In the genomic region with DNA sequence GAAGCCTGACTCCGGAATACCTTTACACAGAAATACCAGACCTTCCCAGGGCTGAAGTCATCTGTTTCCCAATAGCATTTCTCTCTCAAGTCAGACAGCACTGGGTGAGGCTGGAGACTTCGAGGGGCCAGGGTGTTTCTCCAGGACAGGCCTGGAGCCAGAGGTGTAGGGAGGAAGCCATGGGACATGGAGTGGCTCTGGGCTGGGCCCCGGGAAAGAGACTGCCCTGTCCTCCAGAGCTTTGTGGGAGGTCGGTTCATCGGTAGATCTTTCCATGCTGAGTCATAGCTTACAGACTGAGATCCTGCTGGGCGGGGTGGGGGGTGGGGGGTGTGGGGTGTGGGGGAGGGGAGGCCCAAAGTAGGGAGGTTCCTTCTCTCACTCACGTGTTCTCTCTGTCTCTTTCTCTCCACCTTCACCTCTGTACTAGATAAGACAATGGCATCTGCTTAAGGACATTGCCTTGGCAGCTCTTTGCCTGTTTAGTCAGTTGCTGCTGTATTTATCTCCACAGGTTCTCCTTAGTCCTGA, we compare ENCODE assay signal across 8 mouse cellular contexts. TPM values are rescaled to one million over a fixed set of nuclear protein-coding genes. Genes with fewer than 3 reads are reported as not detected.
DNase-seq lines count a peak whose midpoint lies in the region; ATAC-seq and TF ChIP-seq lines count a peak whose summit lies in the region.

No protein-coding gene starts in this region.

- no peak for TF ChIP-seq CTCF in G1E (IDR thresholded peaks at IDR 0.05; ENCODE audit: low read depth, low read length)
- TF ChIP-seq CTCF in liver, postnatal 0 days (IDR thresholded peaks at IDR 0.05; ENCODE audit: low read depth), result no peak
- TF ChIP-seq CTCF in cerebellum, adult 2 months (IDR thresholded peaks at IDR 0.05; ENCODE audit: borderline replicate concordance, insufficient read depth, low read depth, low read length), result no peak

- H3K4me3 ChIP-seq in G1E (ENCODE audit: low read depth, low read length), result peak overlapping the region; percentile 51; the same call in 1 of the 2 replicates
- peak overlapping the region; percentile 22; the same call in 1 of the 2 replicates for H3K4me3 ChIP-seq in heart, embryonic 10.5 days
- H3K4me3 ChIP-seq in liver, postnatal 0 days (ENCODE audit: low read depth, low read length), result no peak overlapping the region
- no peak overlapping the region for H3K4me3 ChIP-seq in hindbrain, embryonic 14.5 days (replicated peaks; ENCODE audit: low read length)
- H3K4me3 ChIP-seq in cerebellum, adult 2 months (replicated peaks; ENCODE audit: insufficient read depth, low read depth, low read length), result no peak overlapping the region

- TF ChIP-seq POLR2A in cerebellum, adult 2 months (IDR thresholded peaks at IDR 0.05; ENCODE audit: borderline replicate concordance, insufficient read depth, low read length), result no peak

- WGBS in heart, embryonic 10.5 days, result 12% methylated on average over 7 of the region's 7 CpGs
- 21% methylated on average over 7 of the region's 7 CpGs for WGBS in liver, postnatal 0 days (ENCODE audit: insufficient replicate concordance)
- 20% methylated on average over 7 of the region's 7 CpGs for WGBS in hindbrain, embryonic 14.5 days
- 35% methylated on average over 7 of the region's 7 CpGs for WGBS in cerebellum, adult 2 months

- H3K4me2 ChIP-seq in liver, postnatal 0 days (ENCODE audit: low read depth, low read length), result no peak overlapping the region
- H3K4me2 ChIP-seq in hindbrain, embryonic 14.5 days (replicated peaks), result no peak overlapping the region

- no peaks in the 10 kb centered on the region for H3K36me3 ChIP-seq in G1E (replicated peaks)
- H3K36me3 ChIP-seq in heart, embryonic 10.5 days, result no peaks in the 10 kb centered on the region
- H3K36me3 ChIP-seq in liver, postnatal 0 days (replicated peaks; ENCODE audit: insufficient read depth, low read length), result no peaks in the 10 kb centered on the region
- H3K36me3 ChIP-seq in hindbrain, embryonic 14.5 days (replicated peaks; ENCODE audit: control insufficient read depth, insufficient read depth), result no peaks in the 10 kb centered on the region

- ATAC-seq in G1E (ENCODE audit: extremely low read depth, insufficient number of reproducible peaks, low FRiP score, poor library complexity, severe bottlenecking), result peak; percentile 60
- peak; percentile 55 for ATAC-seq in liver, postnatal 0 days
- no peak for ATAC-seq in hindbrain, embryonic 14.5 days (ENCODE audit: low FRiP score)

- H3K27ac ChIP-seq in heart, embryonic 10.5 days, result peak overlapping the region; percentile 83
- H3K27ac ChIP-seq in liver, postnatal 0 days (ENCODE audit: low read depth), result no peak overlapping the region
- no peak overlapping the region for H3K27ac ChIP-seq in hindbrain, embryonic 14.5 days
- no peak overlapping the region for H3K27ac ChIP-seq in cerebellum, adult 2 months (ENCODE audit: insufficient read depth, low read length)

- peaks cover 24% of the 10 kb centered on the region for H3K4me1 ChIP-seq in G1E (ENCODE audit: insufficient read depth, low read depth, low read length)
- H3K4me1 ChIP-seq in heart, embryonic 10.5 days, result peaks cover 18% of the 10 kb centered on the region
- peaks cover 5% of the 10 kb centered on the region for H3K4me1 ChIP-seq in liver, postnatal 0 days (ENCODE audit: insufficient read depth)
- H3K4me1 ChIP-seq in hindbrain, embryonic 14.5 days (replicated peaks; ENCODE audit: control insufficient read depth, insufficient read depth, low read length), result no peaks in the 10 kb centered on the region
- H3K4me1 ChIP-seq in cerebellum, adult 2 months (ENCODE audit: control insufficient read depth, insufficient read depth, low read length), result no peaks in the 10 kb centered on the region

- TF ChIP-seq EP300 in liver, postnatal 0 days (IDR thresholded peaks at IDR 0.05; ENCODE audit: low read depth), result no peak

- peak; percentile 66 for DNase-seq in 3134 (ENCODE audit: extremely low read depth, insufficient read length, low spot score)
- peak; percentile 32 for DNase-seq in G1E (ENCODE audit: low spot score)
- peak; percentile 85 for DNase-seq in heart, embryonic 10.5 days (ENCODE audit: low spot score)
- DNase-seq in liver, postnatal 0 days, result no peak
- peak; percentile 72 for DNase-seq in yolk sac, embryonic 10.5 days (ENCODE audit: low spot score)
- no peak for DNase-seq in hindbrain, embryonic 14.5 days (ENCODE audit: low spot score)
- no peak for DNase-seq in cerebellum, adult 2 months
- no peak for DNase-seq in layer of hippocampus, postnatal 10 days (ENCODE audit: low spot score in 2 of 2)

- no peaks in the 10 kb centered on the region for H3K9me3 ChIP-seq in G1E (replicated peaks)
- H3K9me3 ChIP-seq in heart, embryonic 10.5 days, result no peaks in the 10 kb centered on the region
- H3K9me3 ChIP-seq in liver, postnatal 0 days (ENCODE audit: low read length), result no peaks in the 10 kb centered on the region
- no peaks in the 10 kb centered on the region for H3K9me3 ChIP-seq in hindbrain, embryonic 14.5 days (ENCODE audit: control insufficient read depth, low read length)

- no peak overlapping the region for H3K9ac ChIP-seq in liver, postnatal 0 days (replicated peaks)
- H3K9ac ChIP-seq in hindbrain, embryonic 14.5 days, result no peak overlapping the region

- H3K27me3 ChIP-seq in G1E (ENCODE audit: insufficient read depth, low read length), result peaks cover 23% of the 10 kb centered on the region
- no peaks in the 10 kb centered on the region for H3K27me3 ChIP-seq in heart, embryonic 10.5 days (ENCODE audit: insufficient read depth, poor library complexity, severe bottlenecking)
- H3K27me3 ChIP-seq in liver, postnatal 0 days (ENCODE audit: insufficient read depth, low read length), result no peaks in the 10 kb centered on the region
- H3K27me3 ChIP-seq in hindbrain, embryonic 14.5 days (ENCODE audit: control insufficient read depth, insufficient read depth, low read length), result no peaks in the 10 kb centered on the region
- no peaks in the 10 kb centered on the region for H3K27me3 ChIP-seq in cerebellum, adult 2 months (ENCODE audit: control insufficient read depth, insufficient read depth, low read length)

RNA-seq across cellular contexts. Expression of gene Pecam1, which starts 27.5 kb away (rescaled TPM):
- total RNA-seq in G1E (2014; fragmentation: Nextera tagmentation) (0.24 TPM in 1 of 2 replicates, not detected in the other), G1E (2017) (0.70 and 0.93 TPM in 2 replicates)
- not detected in 2 replicates for polyA plus RNA-seq in G1E (2012)
- polyA plus RNA-seq in heart, embryonic 10.5 days (2016; fragmentation: Nextera tagmentation; extraction: Ambion mirVana), result 40.6 and 56.0 TPM in 2 replicates
- polyA plus RNA-seq in liver, postnatal 0 days (2015; fragmentation: Nextera tagmentation; extraction: Ambion mirVana), result 9.2 TPM in 2 replicates
- polyA plus RNA-seq in hindbrain, embryonic 14.5 days (2014; fragmentation: Nextera tagmentation; extraction: Ambion mirVana), result 16.0 and 16.9 TPM in 2 replicates
- polyA plus RNA-seq in cerebellum, adult 2 months (2012; rRNA removed), result 15.8 and 16.2 TPM in 2 replicates
- total RNA-seq in layer of hippocampus, postnatal 10 days (2021), result 10 to 100 TPM; 18.5 to 19.7 TPM

RNA-seq across cellular contexts. Expression of gene Milr1, which starts 28.1 kb away (rescaled TPM):
- total RNA-seq in G1E (2014; fragmentation: Nextera tagmentation) (not detected in 2 replicates), G1E (2017) (0.33 and 0.87 TPM in 2 replicates)
- polyA plus RNA-seq in G1E (2012), result 0.05 TPM in 1 of 2 replicates, not detected in the other
- 0.46 and 1.2 TPM in 2 replicates for polyA plus RNA-seq in heart, embryonic 10.5 days (2016; fragmentation: Nextera tagmentation; extraction: Ambion mirVana)
- 4.1 and 5.1 TPM in 2 replicates for polyA plus RNA-seq in liver, postnatal 0 days (2015; fragmentation: Nextera tagmentation; extraction: Ambion mirVana)
- polyA plus RNA-seq in hindbrain, embryonic 14.5 days (2014; fragmentation: Nextera tagmentation; extraction: Ambion mirVana), result 0.74 and 0.79 TPM in 2 replicates
- 0.10 and 0.30 TPM in 2 replicates for polyA plus RNA-seq in cerebellum, adult 2 months (2012; rRNA removed)
- 1 to 10 TPM in 1 of 2 experiments, under 1 TPM in 1; 0.62 to 1.3 TPM for total RNA-seq in layer of hippocampus, postnatal 10 days (2021)

RNA-seq across cellular contexts. Expression of gene Polg2, which starts 56.4 kb away (rescaled TPM):
- 9.6 and 10.3 TPM in 2 replicates for total RNA-seq in G1E (2014; fragmentation: Nextera tagmentation)
- 6.9 and 8.5 TPM in 2 replicates for total RNA-seq in G1E (2017)
- 2.0 and 2.7 TPM in 2 replicates for polyA plus RNA-seq in G1E (2012)
- 9.4 and 9.9 TPM in 2 replicates for polyA plus RNA-seq in heart, embryonic 10.5 days (2016; fragmentation: Nextera tagmentation; extraction: Ambion mirVana)
- 7.9 and 8.4 TPM in 2 replicates for polyA plus RNA-seq in liver, postnatal 0 days (2015; fragmentation: Nextera tagmentation; extraction: Ambion mirVana)
- 8.6 and 9.7 TPM in 2 replicates for polyA plus RNA-seq in hindbrain, embryonic 14.5 days (2014; fragmentation: Nextera tagmentation; extraction: Ambion mirVana)
- polyA plus RNA-seq in cerebellum, adult 2 months (2012; rRNA removed), result 11.7 and 12.7 TPM in 2 replicates
- 1 to 10 TPM; 3.9 to 5.6 TPM for total RNA-seq in layer of hippocampus, postnatal 10 days (2021)

Comparison
In these comparisons a context has a peak if more than half of its experiments do, and no peak if none do; other contexts are left out.
1. DNase-seq: peak in 3134 (single experiment), G1E (single experiment), heart, embryonic 10.5 days (single experiment) and yolk sac, embryonic 10.5 days (single experiment); none in liver, postnatal 0 days (single experiment), hindbrain, embryonic 14.5 days (single experiment), cerebellum, adult 2 months (0 of 2) and layer of hippocampus, postnatal 10 days (0 of 2).
2. H3K4me3 ChIP-seq: peak in G1E (single experiment) and heart, embryonic 10.5 days (single experiment); none in liver, postnatal 0 days (single experiment), hindbrain, embryonic 14.5 days (single experiment) and cerebellum, adult 2 months (single experiment).
3. RNA of gene Pecam1, which starts 27.5 kb away (polyA plus RNA-seq): 40.6 to 56.0 TPM in heart, embryonic 10.5 days, 15.8 to 16.2 TPM in cerebellum, adult 2 months, 16.0 to 16.9 TPM in hindbrain, embryonic 14.5 days and 9.2 TPM in liver, postnatal 0 days; not detected in G1E; every median in the first group is over 10 times any median in the second.